Mouse (Mus musculus): ENCODE results near the gene H2-K1. TPM values are rescaled to one million over a fixed set of nuclear protein-coding genes. Genes with fewer than 3 reads are reported as not detected.

The H2-K1 gene
- total and polyA plus RNA-seq, 3 experiments: 0.16 to 0.74 TPM; not detected in 1

GRCm38 (mm10) chr17:33979512-33980050 lies 20.6 kb downstream of the H2-K1 start:
- no peak overlapping the region; the same call in 1 of the 2 replicates for H3K4me3 ChIP-seq (ENCODE audit: low read depth, low read length)
- no peak for DNase-seq (ENCODE audit: low spot score)
- H3K9me3 ChIP-seq (replicated peaks): no peaks in the 10 kb centered on the region
- H3K36me3 ChIP-seq (replicated peaks): peaks cover 13% of the 10 kb centered on the region
- peaks cover 48% of the 10 kb centered on the region for H3K4me1 ChIP-seq (ENCODE audit: insufficient read depth, low read depth, low read length)
- peaks cover 9% of the 10 kb centered on the region for H3K27me3 ChIP-seq (ENCODE audit: insufficient read depth, low read length)
- no peak for ATAC-seq (ENCODE audit: extremely low read depth, insufficient number of reproducible peaks, low FRiP score, poor library complexity, severe bottlenecking)
- TF ChIP-seq CTCF (IDR thresholded peaks at IDR 0.05; ENCODE audit: low read depth, low read length) (no peak), GATA2 (IDR thresholded peaks at IDR 0.05; ENCODE audit: borderline replicate concordance, low read depth, low read length) (no peak), TAL1 (conservative IDR thresholded peaks at IDR 0.05; ENCODE audit: low read depth, low read length) (no peak)

DNA sequence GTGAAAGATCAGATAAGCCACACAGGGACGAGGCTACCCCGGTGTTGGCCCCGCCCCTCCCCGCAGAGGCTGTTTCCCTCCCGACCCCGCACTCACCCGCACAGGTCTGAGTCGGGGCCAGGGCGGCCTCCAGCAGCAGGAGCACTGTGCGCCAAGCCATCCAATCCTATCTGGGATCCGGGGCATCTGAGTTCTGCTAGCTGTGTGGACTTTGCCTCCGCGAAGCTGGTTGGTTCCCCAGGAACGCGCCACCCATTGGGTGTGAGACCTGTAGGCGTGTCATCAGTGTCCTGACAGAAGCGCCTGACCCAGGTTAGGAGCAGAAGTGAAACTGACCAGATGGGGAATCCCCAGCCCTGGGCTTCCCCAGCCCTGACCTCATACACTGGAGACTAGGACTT lies 21.5 kb downstream of the H2-K1 start:
- H3K27me3 ChIP-seq (ENCODE audit: insufficient read depth, low read length): peaks cover 9% of the 10 kb centered on the region
- peaks cover 16% of the 10 kb centered on the region for H3K36me3 ChIP-seq (replicated peaks)
- H3K9me3 ChIP-seq (replicated peaks): no peaks in the 10 kb centered on the region
- peaks cover 51% of the 10 kb centered on the region for H3K4me1 ChIP-seq (ENCODE audit: insufficient read depth, low read depth, low read length)
- DNase-seq (ENCODE audit: low spot score): peak; percentile 84
- H3K4me3 ChIP-seq (ENCODE audit: low read depth, low read length): peak overlapping the region; percentile 77
- peak; percentile 92 for ATAC-seq (ENCODE audit: extremely low read depth, insufficient number of reproducible peaks, low FRiP score, poor library complexity, severe bottlenecking)
- TF ChIP-seq POLR2AphosphoS5 (IDR thresholded peaks at IDR 0.05; ENCODE audit: insufficient replicate concordance, low read depth, low read length): no peak
- TF ChIP-seq CTCF (IDR thresholded peaks at IDR 0.05; ENCODE audit: low read depth, low read length): no peak
- TF ChIP-seq TAL1 (conservative IDR thresholded peaks at IDR 0.05; ENCODE audit: low read depth, low read length): no peak
- TF ChIP-seq GATA1 (IDR thresholded peaks at IDR 0.05; ENCODE audit: borderline replicate concordance, low read length): no peak
- no peak for TF ChIP-seq GATA2 (IDR thresholded peaks at IDR 0.05; ENCODE audit: borderline replicate concordance, low read depth, low read length)

- peak overlapping the region; percentile 77 for H3K4me3 ChIP-seq (ENCODE audit: low read depth, low read length)
- no peak for ATAC-seq (ENCODE audit: extremely low read depth, insufficient number of reproducible peaks, low FRiP score, poor library complexity, severe bottlenecking)
- H3K27me3 ChIP-seq (ENCODE audit: insufficient read depth, low read length): peaks cover 9% of the 10 kb centered on the region
- peaks cover 16% of the 10 kb centered on the region for H3K36me3 ChIP-seq (replicated peaks)
- H3K9me3 ChIP-seq (replicated peaks): no peaks in the 10 kb centered on the region
- no peak for TF ChIP-seq CTCF (IDR thresholded peaks at IDR 0.05; ENCODE audit: low read depth, low read length)
- no peak for TF ChIP-seq TAL1 (conservative IDR thresholded peaks at IDR 0.05; ENCODE audit: low read depth, low read length)
- TF ChIP-seq GATA2 (IDR thresholded peaks at IDR 0.05; ENCODE audit: borderline replicate concordance, low read depth, low read length): no peak
- TF ChIP-seq GATA1 (IDR thresholded peaks at IDR 0.05; ENCODE audit: borderline replicate concordance, low read length): no peak
- peaks cover 53% of the 10 kb centered on the region for H3K4me1 ChIP-seq (ENCODE audit: insufficient read depth, low read depth, low read length)
- no peak for DNase-seq (ENCODE audit: low spot score)
These were observed 22.1 kb downstream of the H2-K1 start for GRCm38 (mm10) chr17:33977861-33978557.

DNA sequence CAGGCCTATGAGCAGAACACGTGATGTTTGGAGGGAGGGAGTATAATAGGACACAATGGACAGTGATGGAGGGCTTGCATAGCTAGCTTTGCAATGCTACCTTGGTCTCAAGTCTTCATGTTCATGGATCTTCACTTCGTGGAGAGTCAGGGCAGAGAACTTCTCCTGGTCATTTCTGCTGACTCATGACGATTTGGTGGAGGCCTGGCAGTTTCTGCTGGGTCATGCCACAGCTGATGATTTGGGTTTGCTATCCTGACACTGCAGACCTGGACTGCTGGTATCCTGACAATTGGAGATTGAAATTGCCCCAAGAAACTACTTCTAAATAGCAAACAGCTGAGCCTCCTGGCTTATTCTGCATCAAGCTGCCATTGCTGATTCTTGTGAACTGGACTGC lies 26.6 kb downstream of the H2-K1 start:
- DNase-seq (ENCODE audit: low spot score): no peak
- Histone ChIP-seq H3K4me3 (ENCODE audit: low read depth, low read length) (no peak overlapping the region), H3K4me1 (ENCODE audit: insufficient read depth, low read depth, low read length) (peaks cover 21% of the 10 kb centered on the region), H3K9me3 (replicated peaks) (peaks cover 8% of the 10 kb centered on the region), H3K36me3 (replicated peaks) (peaks cover 16% of the 10 kb centered on the region), H3K27me3 (ENCODE audit: insufficient read depth, low read length) (peaks cover 6% of the 10 kb centered on the region)
- TF ChIP-seq CTCF (IDR thresholded peaks at IDR 0.05; ENCODE audit: low read depth, low read length) (no peak), POLR2AphosphoS5 (IDR thresholded peaks at IDR 0.05; ENCODE audit: insufficient replicate concordance, low read depth, low read length) (no peak), GATA1 (IDR thresholded peaks at IDR 0.05; ENCODE audit: borderline replicate concordance, low read length) (no peak)
- no peak for ATAC-seq (ENCODE audit: extremely low read depth, insufficient number of reproducible peaks, low FRiP score, poor library complexity, severe bottlenecking)

- peaks cover 16% of the 10 kb centered on the region for H3K4me1 ChIP-seq (ENCODE audit: insufficient read depth, low read depth, low read length)
- H3K4me3 ChIP-seq (ENCODE audit: low read depth, low read length): no peak overlapping the region
- H3K9me3 ChIP-seq (replicated peaks): peaks cover 8% of the 10 kb centered on the region
- TF ChIP-seq GATA1 (IDR thresholded peaks at IDR 0.05; ENCODE audit: borderline replicate concordance, low read length) (no peak), TAL1 (conservative IDR thresholded peaks at IDR 0.05; ENCODE audit: low read depth, low read length) (no peak), CTCF (IDR thresholded peaks at IDR 0.05; ENCODE audit: low read depth, low read length) (no peak), POLR2AphosphoS5 (IDR thresholded peaks at IDR 0.05; ENCODE audit: insufficient replicate concordance, low read depth, low read length) (no peak), GATA2 (IDR thresholded peaks at IDR 0.05; ENCODE audit: borderline replicate concordance, low read depth, low read length) (no peak)
- DNase-seq (ENCODE audit: low spot score) (peak; percentile 32), ATAC-seq (ENCODE audit: extremely low read depth, insufficient number of reproducible peaks, low FRiP score, poor library complexity, severe bottlenecking) (no peak)
- peaks cover 15% of the 10 kb centered on the region for H3K36me3 ChIP-seq (replicated peaks)
- H3K27me3 ChIP-seq (ENCODE audit: insufficient read depth, low read length): peaks cover 2% of the 10 kb centered on the region
These were observed 27.5 kb downstream of the H2-K1 start for GRCm38 (mm10) chr17:33972691-33973090.

DNA sequence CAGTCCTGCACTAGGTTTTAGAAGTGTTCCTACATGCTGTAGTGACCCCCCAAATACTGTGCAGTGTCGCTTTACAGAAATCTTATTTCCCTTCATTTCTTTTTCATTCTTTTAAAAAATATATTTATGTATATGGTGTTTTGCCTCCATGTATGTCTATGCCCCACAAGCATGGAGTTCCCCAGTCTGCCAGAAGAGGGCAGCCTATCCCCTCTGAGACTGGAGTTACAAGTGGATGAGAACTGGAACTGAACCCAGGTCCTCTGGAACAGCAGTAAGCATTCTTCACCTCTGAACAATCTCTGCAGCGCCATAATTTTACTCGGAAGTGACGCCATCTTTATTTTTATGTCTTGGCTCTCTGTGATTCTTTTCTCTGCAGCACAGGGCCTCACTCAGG lies 30.8 kb downstream of the H2-K1 start:
- DNase-seq (ENCODE audit: low spot score) (no peak), ATAC-seq (ENCODE audit: extremely low read depth, insufficient number of reproducible peaks, low FRiP score, poor library complexity, severe bottlenecking) (no peak)
- no peak for TF ChIP-seq GATA2 (IDR thresholded peaks at IDR 0.05; ENCODE audit: borderline replicate concordance, low read depth, low read length)
- no peak for TF ChIP-seq GATA1 (IDR thresholded peaks at IDR 0.05; ENCODE audit: borderline replicate concordance, low read length)
- TF ChIP-seq TAL1 (conservative IDR thresholded peaks at IDR 0.05; ENCODE audit: low read depth, low read length): no peak
- no peak for TF ChIP-seq POLR2AphosphoS5 (IDR thresholded peaks at IDR 0.05; ENCODE audit: insufficient replicate concordance, low read depth, low read length)
- TF ChIP-seq CTCF (IDR thresholded peaks at IDR 0.05; ENCODE audit: low read depth, low read length): no peak
- H3K9me3 ChIP-seq (replicated peaks): peaks cover 8% of the 10 kb centered on the region
- no peak overlapping the region for H3K4me3 ChIP-seq (ENCODE audit: low read depth, low read length)
- no peaks in the 10 kb centered on the region for H3K27me3 ChIP-seq (ENCODE audit: insufficient read depth, low read length)
- peaks cover 26% of the 10 kb centered on the region for H3K36me3 ChIP-seq (replicated peaks)
- peaks cover 11% of the 10 kb centered on the region for H3K4me1 ChIP-seq (ENCODE audit: insufficient read depth, low read depth, low read length)

Measured in G1E (cell line).